Mouse (Mus musculus) lung, postnatal 0 days (tissue): ENCODE results near the gene Spryd3. TPM values are rescaled to one million over a fixed set of nuclear protein-coding genes. Genes with fewer than 3 reads are reported as not detected.

ENCODE experiments used
- ATAC-seq: fragments of 200-750 bp; cut with Nextera tagmentation; 2 replicates; pipeline ENCODE4 v1.8.0; 2017; ENCODE audit warnings: moderate library complexity
- DNase-seq: peaks from one replicate; pipeline ENCODE4 v3.0.0-alpha.2; 2016; ENCODE audit warnings: low spot score
- H3K27ac ChIP-seq: fragments of 300-500 bp; sonication (generic); 2 replicates; pipeline ENCODE4 v1.5.1; 2014; ENCODE audit warnings: antibody characterized with exemption, mild to moderate bottlenecking, low read length, mixed read lengths
- H3K27me3 ChIP-seq: fragments of 300-500 bp; sonication (generic); replicated peaks from 2 replicates; pipeline ENCODE4 v1.6.1; 2014; ENCODE audit warnings: low read length, mixed read lengths; ENCODE audit not compliant: insufficient read depth
- H3K36me3 ChIP-seq: fragments of 300-500 bp; sonication (generic); 2 replicates; pipeline ENCODE4 v1.6.1; 2014; ENCODE audit warnings: low read length, mixed read lengths; ENCODE audit not compliant: insufficient read depth
- H3K4me1 ChIP-seq: fragments of 300-500 bp; sonication (generic); 2 replicates; pipeline ENCODE4 v1.6.1; 2014; ENCODE audit warnings: antibody characterized with exemption, low read depth, low read length, mixed read lengths; ENCODE audit not compliant: insufficient read depth
- H3K4me2 ChIP-seq: fragments of 300-500 bp; sonication (generic); replicated peaks from 2 replicates; pipeline ENCODE4 v1.6.1; 2014; ENCODE audit warnings: low read depth, mild to moderate bottlenecking, low read length, moderate library complexity, mixed read lengths
- H3K4me3 ChIP-seq: fragments of 300-500 bp; sonication (generic); 2 replicates; pipeline ENCODE4 v1.5.1; 2014; ENCODE audit warnings: low read depth, low read length
- H3K9ac ChIP-seq: fragments of 300-500 bp; sonication (generic); replicated peaks from 2 replicates; pipeline ENCODE4 v1.6.1; 2014; ENCODE audit warnings: low read depth, mild to moderate bottlenecking
- H3K9me3 ChIP-seq: fragments of 300-500 bp; sonication (generic); 2 replicates; pipeline ENCODE4 v1.6.1; 2016; ENCODE audit warnings: low read length, mixed read lengths
- CTCF ChIP-seq: IDR thresholded peaks from 2 replicates; pipeline ENCODE4 v1.5.1; 2016; ENCODE audit warnings: antibody characterized with exemption, mild to moderate bottlenecking
- EP300 ChIP-seq: IDR thresholded peaks from 2 replicates; pipeline ENCODE4 v1.6.1; 2016; ENCODE audit warnings: antibody characterized with exemption, mild to moderate bottlenecking, control low read depth
- WGBS: fragments of 180-500 bp; shearing (Covaris S2); extraction: QIAGEN DNeasy Blood & Tissue Kit; methylation state at CpG from one replicate; pipeline ENCODE4 v1.1.7; 2014; 5-methylcytosine and 5-hydroxymethylcytosine counted together
- polyA plus RNA-seq: library from polyadenylated mRNA; unstranded; fragments of >200 nt; fragmentation: Nextera tagmentation; extraction: Ambion mirVana; gene quantifications from 2 replicates; pipeline ENCODE4 v1.2.1, GENCODE M21; 2015

Gene Spryd3
- polyA plus RNA-seq, 1 experiment from 2014 or later: 22.2 TPM

GRCm38 (mm10) chr15:102102548-102103121 lies 33.4 kb downstream of the Spryd3 start:
- peak overlapping the region; percentile 87 for H3K4me2 ChIP-seq
- H3K9ac ChIP-seq: peak overlapping the region; percentile 93
- peak; percentile 20 for ATAC-seq
- H3K27ac ChIP-seq: peak overlapping the region; percentile 100
- DNase-seq: peak; percentile 88
- H3K4me1 ChIP-seq: peaks cover 43% of the 10 kb centered on the region
- H3K4me3 ChIP-seq: peak overlapping the region; percentile 48
- no peaks in the 10 kb centered on the region for H3K27me3 ChIP-seq
- no peaks in the 10 kb centered on the region for H3K9me3 ChIP-seq
- peaks cover 15% of the 10 kb centered on the region; the same call in 1 of the 2 replicates for H3K36me3 ChIP-seq
- TF ChIP-seq CTCF (no peak), EP300 (peak; percentile 66)
- 3% methylated on average over 6 of the region's 6 CpGs for WGBS

GRCm38 (mm10) chr15:102101672-102102541 lies 34.1 kb downstream of the Spryd3 start:
- no peaks in the 10 kb centered on the region for H3K9me3 ChIP-seq
- H3K27me3 ChIP-seq: no peaks in the 10 kb centered on the region
- H3K4me2 ChIP-seq: peak overlapping the region; percentile 87
- H3K4me1 ChIP-seq: peaks cover 43% of the 10 kb centered on the region
- H3K27ac ChIP-seq: peak overlapping the region; percentile 100
- DNase-seq (peak; percentile 93), ATAC-seq (peak; percentile 34)
- 0 out of 2 replicates have a peak, but pooled peaks cover 8% of the 10 kb centered on the region for H3K36me3 ChIP-seq
- H3K9ac ChIP-seq: peak overlapping the region; percentile 93
- 6% methylated on average over 11 of the region's 11 CpGs for WGBS
- TF ChIP-seq CTCF: no peak
- TF ChIP-seq EP300: peak; percentile 84
- peak overlapping the region; percentile 48 for H3K4me3 ChIP-seq

- H3K4me2 ChIP-seq: peak overlapping the region; percentile 87
- 0 out of 2 replicates have a peak, but pooled peaks cover under 1% of the 10 kb centered on the region for H3K36me3 ChIP-seq
- peaks cover 42% of the 10 kb centered on the region for H3K4me1 ChIP-seq
- DNase-seq (peak; percentile 80), ATAC-seq (no peak)
- peak overlapping the region; percentile 100 for H3K27ac ChIP-seq
- no peaks in the 10 kb centered on the region for H3K9me3 ChIP-seq
- TF ChIP-seq CTCF (peak; percentile 41), EP300 (no peak)
- H3K4me3 ChIP-seq: peak overlapping the region; percentile 48
- 12% methylated on average over 10 of the region's 10 CpGs for WGBS
- H3K27me3 ChIP-seq: no peaks in the 10 kb centered on the region
- H3K9ac ChIP-seq: peak overlapping the region; percentile 59
These were observed 34.9 kb downstream of the Spryd3 start for GRCm38 (mm10) chr15:102100996-102101671.

- Histone ChIP-seq H3K4me2 (peak within 1 kb of the TSS; percentile 87), H3K4me1 (peaks cover 35% of the 10 kb centered on the region), H3K36me3 (peaks cover 5% of the 10 kb centered on the region; the same call in 1 of the 2 replicates), H3K27me3 (no peaks in the 10 kb centered on the region), H3K9ac (peak within 1 kb of the TSS; percentile 59), H3K27ac (peak within 1 kb of the TSS; percentile 100), H3K4me3 (peak within 1 kb of the TSS; percentile 48), H3K9me3 (no peaks in the 10 kb centered on the region)
- DNase-seq: peak; percentile 95
- TF ChIP-seq CTCF (peak; percentile 73), EP300 (no peak)
- peak; percentile 37 for ATAC-seq
- WGBS: 5% methylated on average over 53 of the region's 82 CpGs
These were observed 35.7 kb downstream of the Spryd3 start, which contains the start of gene Tns2 for GRCm38 (mm10) chr15:102100161-102100981. TSS of gene Tns2 (plus strand) at chr15:102100413.

GRCm38 (mm10) chr15:102099771-102100160 lies 36.3 kb downstream of the Spryd3 start:
- H3K4me1 ChIP-seq: peaks cover 30% of the 10 kb centered on the region
- H3K27me3 ChIP-seq: no peaks in the 10 kb centered on the region
- 18% methylated on average over 8 of the region's 8 CpGs for WGBS
- H3K4me2 ChIP-seq: peak overlapping the region; percentile 87
- peak overlapping the region; percentile 100 for H3K27ac ChIP-seq
- peak overlapping the region; percentile 59 for H3K9ac ChIP-seq
- no peak for ATAC-seq
- peak overlapping the region; percentile 48 for H3K4me3 ChIP-seq
- H3K9me3 ChIP-seq: no peaks in the 10 kb centered on the region
- DNase-seq: peak; percentile 51
- TF ChIP-seq CTCF: no peak
- TF ChIP-seq EP300: no peak
- H3K36me3 ChIP-seq: peaks cover 8% of the 10 kb centered on the region; the same call in 1 of the 2 replicates
